Mouse (Mus musculus): ENCODE measurements around the gene Gm9999. TPM values are rescaled to one million over a fixed set of nuclear protein-coding genes. Genes with fewer than 3 reads are reported as not detected.
"Not testable (repeated sequence)": the region's sequence is repeated elsewhere in the genome, so short reads cannot be mapped to it uniquely, and the experiment has no call there.

Gene Gm9999
- polyA plus RNA-seq, 1 experiment from 2014 or later = not detected

DNA sequence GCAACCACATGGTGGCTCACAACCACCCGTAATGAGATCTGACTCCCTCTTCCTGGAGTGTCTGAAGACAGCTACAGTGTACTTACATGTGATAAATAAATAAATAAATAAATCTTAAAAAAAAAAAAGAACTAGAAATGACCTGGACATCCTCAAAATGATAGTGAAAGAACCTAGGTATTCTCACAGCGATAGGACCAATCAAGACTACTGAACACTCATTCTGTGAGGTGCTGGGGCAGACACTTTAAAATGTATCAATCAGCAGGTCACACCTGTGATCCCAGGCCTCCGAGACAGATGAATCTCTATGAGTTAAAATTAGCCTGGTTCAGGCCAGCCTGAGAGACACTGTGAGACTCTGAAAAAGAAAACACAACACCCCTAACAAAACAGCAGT, 33.2 kb downstream of the Gm9999 start:
- no peak overlapping the region for H3K27ac ChIP-seq (ENCODE audit: low read depth, low read length)
- DNase-seq (ENCODE audit: low spot score) (no peak), ATAC-seq (ENCODE audit: insufficient read depth, low FRiP score, low TSS enrichment) (no peak)
- no peaks in the 10 kb centered on the region for H3K9me3 ChIP-seq (ENCODE audit: control insufficient read depth, low read length)
- no peak overlapping the region for H3K9ac ChIP-seq (ENCODE audit: low read length)
- no peak overlapping the region for H3K4me3 ChIP-seq (ENCODE audit: low read depth, low read length)
- H3K4me2 ChIP-seq (ENCODE audit: low read depth) = no peak overlapping the region
- H3K27me3 ChIP-seq (ENCODE audit: control insufficient read depth, insufficient read depth, low read length) = no peaks in the 10 kb centered on the region
- H3K4me1 ChIP-seq (ENCODE audit: control insufficient read depth, insufficient read depth, low read length) = no peaks in the 10 kb centered on the region; the same call in 1 of the 2 replicates
- no peaks in the 10 kb centered on the region for H3K36me3 ChIP-seq (ENCODE audit: control insufficient read depth, insufficient read depth, low read length)
- 76% methylated on average over 3 of the region's 3 CpGs for WGBS

DNA sequence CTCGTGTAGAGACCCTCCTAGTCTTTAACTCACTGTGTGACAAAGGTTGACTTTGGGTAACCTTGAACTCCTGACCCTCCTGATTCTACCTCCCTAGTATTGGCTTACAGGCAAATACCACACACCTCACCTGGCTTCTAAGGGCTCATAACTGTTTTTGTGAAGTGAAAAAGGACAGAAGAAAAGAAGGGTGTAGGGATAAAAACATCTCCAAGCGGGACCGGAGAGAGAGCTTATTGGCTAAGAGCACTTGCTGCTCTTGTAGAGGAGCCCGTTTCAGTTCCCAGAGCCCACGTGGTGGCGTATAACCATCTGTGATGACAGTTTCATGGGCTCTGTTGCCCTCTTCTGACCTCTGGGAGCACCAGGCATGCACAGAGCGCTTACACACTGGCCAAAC, 33.8 kb downstream of the Gm9999 start:
- Histone ChIP-seq H3K4me3 (ENCODE audit: low read depth, low read length) (no peak overlapping the region), H3K4me2 (ENCODE audit: low read depth) (no peak overlapping the region), H3K4me1 (ENCODE audit: control insufficient read depth, insufficient read depth, low read length) (no peaks in the 10 kb centered on the region; the same call in 1 of the 2 replicates), H3K27ac (ENCODE audit: low read depth, low read length) (no peak overlapping the region), H3K9me3 (ENCODE audit: control insufficient read depth, low read length) (no peaks in the 10 kb centered on the region), H3K9ac (ENCODE audit: low read length) (no peak overlapping the region), H3K27me3 (ENCODE audit: control insufficient read depth, insufficient read depth, low read length) (no peaks in the 10 kb centered on the region), H3K36me3 (ENCODE audit: control insufficient read depth, insufficient read depth, low read length) (no peaks in the 10 kb centered on the region)
- no peak for DNase-seq (ENCODE audit: low spot score)
- ATAC-seq (ENCODE audit: insufficient read depth, low FRiP score, low TSS enrichment) = no peak
- 71% methylated on average over 7 of the region's 7 CpGs for WGBS

DNA sequence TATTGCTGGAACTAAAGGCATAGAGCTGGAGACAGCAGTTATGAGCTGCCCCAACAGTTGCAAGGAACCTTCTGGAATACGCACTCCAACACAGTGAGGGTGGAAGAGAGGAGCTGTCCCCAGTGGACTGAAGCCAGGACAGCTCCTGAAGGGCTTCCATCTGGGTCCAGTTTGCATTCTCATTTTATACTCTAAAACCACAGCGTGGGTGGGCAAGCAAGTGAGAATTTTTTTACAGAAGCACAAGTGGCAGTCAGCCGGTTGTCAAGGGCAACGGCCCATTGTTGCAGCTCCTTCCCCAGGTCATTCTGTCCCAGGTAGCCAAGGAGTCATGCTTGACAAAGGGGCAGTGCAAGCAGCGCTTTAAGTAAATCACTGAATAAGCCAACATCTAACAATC, 36.3 kb downstream of the Gm9999 start:
- Histone ChIP-seq H3K36me3 (ENCODE audit: control insufficient read depth, insufficient read depth, low read length) (no peaks in the 10 kb centered on the region), H3K27me3 (ENCODE audit: control insufficient read depth, insufficient read depth, low read length) (no peaks in the 10 kb centered on the region), H3K9me3 (ENCODE audit: control insufficient read depth, low read length) (no peaks in the 10 kb centered on the region), H3K4me2 (ENCODE audit: low read depth) (no peak overlapping the region), H3K9ac (ENCODE audit: low read length) (no peak overlapping the region), H3K4me1 (ENCODE audit: control insufficient read depth, insufficient read depth, low read length) (no peaks in the 10 kb centered on the region; the same call in 1 of the 2 replicates), H3K4me3 (ENCODE audit: low read depth, low read length) (no peak overlapping the region), H3K27ac (ENCODE audit: low read depth, low read length) (no peak overlapping the region)
- WGBS = 70% methylated on average over 5 of the region's 5 CpGs
- DNase-seq (ENCODE audit: low spot score) (no peak), ATAC-seq (ENCODE audit: insufficient read depth, low FRiP score, low TSS enrichment) (no peak)

DNA sequence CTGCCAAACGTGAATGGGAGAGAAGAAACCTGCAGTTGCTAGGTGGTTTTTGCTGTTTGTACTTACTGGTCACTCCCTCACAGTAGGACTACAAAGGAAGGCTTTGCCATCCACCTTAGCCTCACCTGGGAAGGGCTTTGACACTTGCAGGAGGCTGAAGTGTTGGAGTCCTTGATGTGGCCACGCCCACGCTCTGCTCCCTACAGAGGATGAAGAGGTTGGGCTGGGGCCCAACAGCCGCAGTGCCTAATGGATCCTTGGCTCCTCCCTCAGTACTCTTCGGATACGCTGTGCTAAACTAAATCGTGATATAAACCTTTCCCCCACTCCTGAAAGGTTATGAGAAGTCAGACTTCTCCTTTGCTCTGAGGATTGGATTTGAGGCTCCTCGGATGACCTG, 37.6 kb downstream of the Gm9999 start:
- Histone ChIP-seq H3K9me3 (ENCODE audit: control insufficient read depth, low read length) (no peaks in the 10 kb centered on the region), H3K4me3 (ENCODE audit: low read depth, low read length) (no peak overlapping the region), H3K9ac (ENCODE audit: low read length) (no peak overlapping the region), H3K27me3 (ENCODE audit: control insufficient read depth, insufficient read depth, low read length) (no peaks in the 10 kb centered on the region), H3K4me1 (ENCODE audit: control insufficient read depth, insufficient read depth, low read length) (no peaks in the 10 kb centered on the region), H3K4me2 (ENCODE audit: low read depth) (no peak overlapping the region), H3K27ac (ENCODE audit: low read depth, low read length) (no peak overlapping the region), H3K36me3 (ENCODE audit: control insufficient read depth, insufficient read depth, low read length) (no peaks in the 10 kb centered on the region)
- 13% methylated on average over 8 of the region's 8 CpGs for WGBS
- DNase-seq (ENCODE audit: low spot score) (no peak), ATAC-seq (ENCODE audit: insufficient read depth, low FRiP score, low TSS enrichment) (no peak)

DNA sequence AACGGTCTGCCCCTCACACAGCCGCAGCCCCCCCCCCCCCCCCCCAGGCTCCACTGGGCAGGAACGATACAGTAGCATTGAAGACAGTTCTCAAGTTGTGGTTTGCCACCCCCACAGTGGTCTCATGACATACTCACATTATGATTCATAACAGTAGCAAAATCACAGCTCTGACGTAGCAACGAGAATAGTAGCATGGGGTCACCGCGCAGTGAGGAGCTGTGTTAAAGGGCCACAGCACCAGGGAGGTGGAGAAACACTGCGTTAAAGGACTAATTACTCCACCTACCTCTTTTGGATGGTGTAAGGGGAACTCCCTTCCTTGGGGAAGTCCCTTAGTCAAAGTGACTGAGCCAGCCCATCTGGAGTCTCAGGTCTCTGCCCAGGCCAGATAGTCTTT, 39.1 kb downstream of the Gm9999 start:
- no peaks in the 10 kb centered on the region for H3K9me3 ChIP-seq (ENCODE audit: control insufficient read depth, low read length)
- H3K36me3 ChIP-seq (ENCODE audit: control insufficient read depth, insufficient read depth, low read length) = no peaks in the 10 kb centered on the region
- no peaks in the 10 kb centered on the region for H3K27me3 ChIP-seq (ENCODE audit: control insufficient read depth, insufficient read depth, low read length)
- no peak overlapping the region for H3K27ac ChIP-seq (ENCODE audit: low read depth, low read length)
- H3K4me1 ChIP-seq (ENCODE audit: control insufficient read depth, insufficient read depth, low read length) = no peaks in the 10 kb centered on the region
- no peak for ATAC-seq (ENCODE audit: insufficient read depth, low FRiP score, low TSS enrichment)
- DNase-seq (ENCODE audit: low spot score) = no peak
- no peak overlapping the region for H3K4me3 ChIP-seq (ENCODE audit: low read depth, low read length)
- H3K4me2 ChIP-seq (ENCODE audit: low read depth) = no peak overlapping the region
- H3K9ac ChIP-seq (ENCODE audit: low read length) = no peak overlapping the region
- 59% methylated on average over 8 of the region's 8 CpGs for WGBS

DNA sequence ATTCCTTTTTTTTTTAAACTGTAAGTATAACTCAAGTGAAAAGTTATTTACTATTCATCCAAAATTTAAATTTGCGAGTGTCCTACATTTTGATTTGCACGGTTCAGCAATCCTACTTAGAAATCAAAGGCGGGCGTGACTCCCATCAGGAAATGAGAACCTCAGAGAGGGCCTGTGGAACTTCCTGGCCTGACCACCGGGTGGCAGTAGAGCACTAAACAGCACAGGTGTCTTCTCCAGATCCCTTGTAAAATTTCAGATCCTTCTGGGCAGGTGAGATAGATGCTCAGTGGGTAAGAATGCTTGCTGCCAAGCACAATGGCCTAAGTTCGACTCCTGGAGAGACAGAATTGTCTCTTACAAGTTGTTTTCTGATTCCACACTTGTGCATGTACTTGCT, 40.1 kb downstream of the Gm9999 start:
- 22% methylated on average over 6 of the region's 6 CpGs for WGBS
- Histone ChIP-seq H3K36me3 (ENCODE audit: control insufficient read depth, insufficient read depth, low read length) (no peaks in the 10 kb centered on the region), H3K9me3 (ENCODE audit: control insufficient read depth, low read length) (no peaks in the 10 kb centered on the region), H3K9ac (ENCODE audit: low read length) (no peak overlapping the region), H3K4me1 (ENCODE audit: control insufficient read depth, insufficient read depth, low read length) (no peaks in the 10 kb centered on the region), H3K27me3 (ENCODE audit: control insufficient read depth, insufficient read depth, low read length) (no peaks in the 10 kb centered on the region), H3K4me2 (ENCODE audit: low read depth) (no peak overlapping the region), H3K4me3 (ENCODE audit: low read depth, low read length) (no peak overlapping the region), H3K27ac (ENCODE audit: low read depth, low read length) (no peak overlapping the region)
- ATAC-seq (ENCODE audit: insufficient read depth, low FRiP score, low TSS enrichment) (no peak), DNase-seq (ENCODE audit: low spot score) (peak; percentile 77)

DNA sequence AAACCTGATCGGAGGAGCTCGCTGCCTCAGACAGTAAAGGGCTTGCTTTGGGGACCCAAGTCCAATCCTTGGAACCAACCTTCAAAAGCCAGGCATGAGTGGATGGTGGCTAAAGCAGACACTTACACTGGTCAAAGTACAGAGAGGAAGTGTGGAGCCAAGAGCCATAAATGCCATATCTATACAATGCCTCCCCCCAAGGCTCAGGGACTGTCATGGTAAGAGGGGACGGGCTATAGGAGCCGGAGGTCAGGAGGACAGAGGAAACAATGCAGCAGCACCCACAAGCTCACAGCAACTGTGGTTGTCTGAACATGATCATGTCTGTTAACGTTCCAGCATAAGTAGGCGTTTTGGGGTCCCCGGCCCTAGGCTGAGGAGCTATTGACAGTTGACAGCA, 41.1 kb downstream of the Gm9999 start:
- no peak for DNase-seq (ENCODE audit: low spot score)
- Histone ChIP-seq H3K27me3 (ENCODE audit: control insufficient read depth, insufficient read depth, low read length) (no peaks in the 10 kb centered on the region), H3K4me3 (ENCODE audit: low read depth, low read length) (no peak overlapping the region), H3K27ac (ENCODE audit: low read depth, low read length) (no peak overlapping the region), H3K4me2 (ENCODE audit: low read depth) (no peak overlapping the region), H3K9ac (ENCODE audit: low read length) (no peak overlapping the region), H3K9me3 (ENCODE audit: control insufficient read depth, low read length) (no peaks in the 10 kb centered on the region), H3K36me3 (ENCODE audit: control insufficient read depth, insufficient read depth, low read length) (no peaks in the 10 kb centered on the region), H3K4me1 (ENCODE audit: control insufficient read depth, insufficient read depth, low read length) (no peaks in the 10 kb centered on the region)
- no peak for ATAC-seq (ENCODE audit: insufficient read depth, low FRiP score, low TSS enrichment)
- WGBS = 88% methylated on average over 7 of the region's 7 CpGs

DNA sequence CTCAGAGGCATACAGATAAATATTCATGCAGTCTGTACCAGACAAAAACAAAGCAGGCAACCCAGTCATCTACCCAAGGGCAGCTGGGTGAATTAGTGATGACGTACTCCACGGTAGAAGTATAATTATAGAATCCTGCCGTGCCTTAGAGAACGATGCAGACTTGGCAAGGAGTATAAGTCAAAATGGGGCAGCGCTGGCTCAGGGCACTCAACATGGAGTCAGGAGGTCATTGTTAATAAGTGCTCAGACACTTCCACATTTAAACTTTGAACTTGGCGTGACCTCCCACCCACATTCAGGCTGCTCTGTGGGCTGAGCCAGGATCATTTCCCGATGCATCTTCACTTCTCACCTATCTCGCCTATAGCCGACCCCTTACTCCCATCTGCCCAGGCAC, 42.0 kb downstream of the Gm9999 start:
- DNase-seq (ENCODE audit: low spot score) (no peak), ATAC-seq (ENCODE audit: insufficient read depth, low FRiP score, low TSS enrichment) (no peak)
- no peak overlapping the region for H3K27ac ChIP-seq (ENCODE audit: low read depth, low read length)
- H3K36me3 ChIP-seq (ENCODE audit: control insufficient read depth, insufficient read depth, low read length) = no peaks in the 10 kb centered on the region
- no peaks in the 10 kb centered on the region for H3K27me3 ChIP-seq (ENCODE audit: control insufficient read depth, insufficient read depth, low read length)
- H3K4me3 ChIP-seq (ENCODE audit: low read depth, low read length) = no peak overlapping the region
- H3K9ac ChIP-seq (ENCODE audit: low read length) = no peak overlapping the region
- WGBS = 85% methylated on average over 9 of the region's 9 CpGs
- H3K9me3 ChIP-seq (ENCODE audit: control insufficient read depth, low read length) = no peaks in the 10 kb centered on the region
- no peak overlapping the region for H3K4me2 ChIP-seq (ENCODE audit: low read depth)
- H3K4me1 ChIP-seq (ENCODE audit: control insufficient read depth, insufficient read depth, low read length) = no peaks in the 10 kb centered on the region

DNA sequence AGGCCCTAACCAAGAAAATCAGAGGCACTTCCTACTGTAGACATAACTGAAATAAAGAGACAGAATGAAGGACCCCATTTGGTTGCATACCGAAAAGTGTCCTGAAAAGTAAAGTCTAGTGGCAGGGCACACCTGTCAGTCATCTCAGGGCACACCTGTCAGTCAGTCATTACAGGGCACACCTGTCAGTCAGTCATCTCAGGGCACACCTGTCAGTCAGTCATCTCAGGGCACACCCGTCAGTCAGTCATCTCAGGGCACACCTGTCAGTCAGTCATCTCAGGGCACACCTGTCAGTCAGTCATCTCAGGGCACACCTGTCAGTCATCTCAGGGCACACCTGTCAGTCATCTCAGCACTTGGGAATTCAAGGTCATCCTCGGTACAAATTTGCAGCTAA, 43.5 kb downstream of the Gm9999 start:
- H3K4me2 ChIP-seq (ENCODE audit: low read depth); H3K9me3 ChIP-seq (ENCODE audit: control insufficient read depth, low read length); H3K36me3 ChIP-seq (ENCODE audit: control insufficient read depth, insufficient read depth, low read length); H3K27me3 ChIP-seq (ENCODE audit: control insufficient read depth, insufficient read depth, low read length); H3K27ac ChIP-seq (ENCODE audit: low read depth, low read length); H3K9ac ChIP-seq (ENCODE audit: low read length); ATAC-seq (ENCODE audit: insufficient read depth, low FRiP score, low TSS enrichment); H3K4me3 ChIP-seq (ENCODE audit: low read depth, low read length); DNase-seq (ENCODE audit: low spot score); H3K4me1 ChIP-seq (ENCODE audit: control insufficient read depth, insufficient read depth, low read length): not testable (repeated sequence)
- 87% methylated on average over 3 of the region's 3 CpGs for WGBS

Measured in neural tube, embryonic 11.5 days (tissue).